Mouse (Mus musculus): Measurements from ENCODE around the gene Ttll1. TPM values are rescaled to one million over a fixed set of nuclear protein-coding genes. Genes with fewer than 3 reads are reported as not detected.

Ttll1 gene
- total and polyA plus RNA-seq, 2 experiments from 2014 or later, result 57.8 to 123 TPM

DNA sequence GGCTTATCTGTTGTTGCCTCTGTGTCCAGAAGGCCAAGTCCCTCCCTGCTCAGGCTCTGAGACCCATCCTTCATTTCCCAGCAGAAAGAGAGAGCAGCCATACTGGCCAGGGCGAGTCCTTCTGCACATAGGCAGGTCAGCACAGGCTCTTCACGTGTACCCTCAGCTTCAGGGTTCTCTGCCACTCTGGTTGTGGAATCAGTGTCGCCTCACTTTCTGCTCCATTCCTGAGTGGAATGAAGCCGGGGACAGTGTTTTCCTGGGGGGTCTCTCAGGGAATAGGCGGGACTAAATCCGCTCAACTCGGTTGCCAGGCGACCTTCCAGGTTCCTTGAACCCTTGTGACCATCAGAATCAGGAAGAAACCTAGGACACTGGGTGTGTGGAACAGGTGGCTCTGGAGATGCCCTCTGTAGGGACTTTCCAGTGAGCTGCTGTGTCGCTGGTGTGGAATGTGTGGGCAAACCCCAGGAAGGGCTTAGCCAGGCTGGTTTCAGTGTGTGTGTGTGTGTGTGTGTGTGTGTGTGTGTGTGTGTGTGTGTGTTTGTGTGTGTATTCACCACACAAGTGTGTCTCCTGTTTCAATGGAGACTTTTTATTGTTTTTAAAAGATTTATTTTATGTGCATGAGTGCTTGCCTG, 31.1 kb upstream of the Ttll1 start:
- no peak overlapping the region for H3K4me3 ChIP-seq (ENCODE audit: low read depth, low read length)

DNA sequence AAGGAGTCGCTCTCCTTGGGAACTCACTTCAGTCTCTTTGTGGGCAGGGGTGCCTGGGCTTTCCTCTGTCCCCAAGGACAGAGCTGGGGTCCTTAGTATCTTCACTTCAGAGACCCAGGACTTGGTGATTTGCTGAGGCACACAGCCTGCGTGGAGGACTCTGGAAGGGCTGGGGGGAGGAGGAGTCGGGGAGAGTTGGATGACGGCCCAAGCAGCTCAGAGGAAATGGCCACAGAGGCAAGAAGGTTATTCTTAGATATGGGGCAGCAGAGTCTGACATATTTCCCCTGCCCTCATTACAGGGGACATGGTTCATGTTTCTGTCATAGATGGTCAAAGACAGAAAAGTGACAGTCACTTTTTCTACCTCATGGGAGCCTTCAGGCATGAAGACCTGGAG, 29.2 kb upstream of the Ttll1 start:
- Histone ChIP-seq H3K4me2 (ENCODE audit: low read depth, low read length, poor library complexity, severe bottlenecking) (no peak overlapping the region), H3K9me3 (ENCODE audit: low read length) (no peaks in the 10 kb centered on the region), H3K27ac (ENCODE audit: low read depth, low read length) (no peak overlapping the region), H3K36me3 (ENCODE audit: insufficient read depth, low read length) (0 out of 2 replicates have a peak, but pooled peaks cover under 1% of the 10 kb centered on the region), H3K27me3 (ENCODE audit: insufficient read depth, low read length) (no peaks in the 10 kb centered on the region), H3K9ac (replicated peaks; ENCODE audit: low read length, poor library complexity, severe bottlenecking) (no peak overlapping the region), H3K4me3 (ENCODE audit: low read depth, low read length) (no peak overlapping the region), H3K4me1 (ENCODE audit: insufficient read depth, low read length) (no peaks in the 10 kb centered on the region)
- no peak for ATAC-seq (ENCODE audit: low FRiP score)
- DNase-seq (ENCODE audit: low spot score), result no peak
- 73% methylated on average over 4 of the region's 4 CpGs for WGBS
- TF ChIP-seq CTCF (IDR thresholded peaks at IDR 0.05), result no peak

More for the DNA sequence above, 31.1 kb upstream of the Ttll1 start:
- H3K27ac ChIP-seq (ENCODE audit: low read depth, low read length), result no peak overlapping the region
- no peak for TF ChIP-seq CTCF (IDR thresholded peaks at IDR 0.05)
- no peaks in the 10 kb centered on the region for H3K4me1 ChIP-seq (ENCODE audit: insufficient read depth, low read length)
- no peak for DNase-seq (ENCODE audit: low spot score)
- H3K9me3 ChIP-seq (ENCODE audit: low read length), result no peaks in the 10 kb centered on the region
- 76% methylated on average over 9 of the region's 9 CpGs for WGBS
- H3K27me3 ChIP-seq (ENCODE audit: insufficient read depth, low read length), result no peaks in the 10 kb centered on the region
- H3K36me3 ChIP-seq (ENCODE audit: insufficient read depth, low read length), result peaks cover 12% of the 10 kb centered on the region; the same call in 1 of the 2 replicates
- ATAC-seq (ENCODE audit: low FRiP score), result no peak
- no peak overlapping the region for H3K9ac ChIP-seq (replicated peaks; ENCODE audit: low read length, poor library complexity, severe bottlenecking)
- H3K4me2 ChIP-seq (ENCODE audit: low read depth, low read length, poor library complexity, severe bottlenecking), result no peak overlapping the region

DNA sequence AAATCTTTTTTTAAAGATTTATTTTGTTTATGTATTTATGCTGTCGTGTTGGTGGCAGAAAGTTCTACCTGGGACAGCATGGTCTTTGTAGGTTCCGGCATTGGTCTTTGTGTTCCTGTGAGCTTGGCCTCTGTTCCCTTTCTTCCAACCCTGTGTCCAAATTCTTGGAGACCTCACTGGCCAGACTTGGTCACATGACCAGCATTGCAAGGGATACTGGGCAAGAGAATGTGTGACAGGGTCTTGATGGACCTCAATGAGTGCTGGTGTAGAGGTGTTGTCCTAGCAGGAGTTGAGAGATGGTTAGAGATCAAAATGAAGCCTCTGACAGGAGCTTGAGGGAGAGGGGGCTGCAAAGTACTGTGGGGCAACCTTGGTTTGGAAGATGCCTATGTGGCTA, 28.2 kb upstream of the Ttll1 start:
- Histone ChIP-seq H3K36me3 (ENCODE audit: insufficient read depth, low read length) (no peaks in the 10 kb centered on the region), H3K4me1 (ENCODE audit: insufficient read depth, low read length) (no peaks in the 10 kb centered on the region), H3K27ac (ENCODE audit: low read depth, low read length) (no peak overlapping the region), H3K27me3 (ENCODE audit: insufficient read depth, low read length) (no peaks in the 10 kb centered on the region), H3K9ac (replicated peaks; ENCODE audit: low read length, poor library complexity, severe bottlenecking) (no peak overlapping the region), H3K9me3 (ENCODE audit: low read length) (no peaks in the 10 kb centered on the region), H3K4me2 (ENCODE audit: low read depth, low read length, poor library complexity, severe bottlenecking) (no peak overlapping the region), H3K4me3 (ENCODE audit: low read depth, low read length) (no peak overlapping the region)
- DNase-seq (ENCODE audit: low spot score) (no peak), ATAC-seq (ENCODE audit: low FRiP score) (no peak)
- TF ChIP-seq CTCF (IDR thresholded peaks at IDR 0.05), result no peak
- WGBS, result 97% methylated on average over 2 of the region's 2 CpGs

DNA sequence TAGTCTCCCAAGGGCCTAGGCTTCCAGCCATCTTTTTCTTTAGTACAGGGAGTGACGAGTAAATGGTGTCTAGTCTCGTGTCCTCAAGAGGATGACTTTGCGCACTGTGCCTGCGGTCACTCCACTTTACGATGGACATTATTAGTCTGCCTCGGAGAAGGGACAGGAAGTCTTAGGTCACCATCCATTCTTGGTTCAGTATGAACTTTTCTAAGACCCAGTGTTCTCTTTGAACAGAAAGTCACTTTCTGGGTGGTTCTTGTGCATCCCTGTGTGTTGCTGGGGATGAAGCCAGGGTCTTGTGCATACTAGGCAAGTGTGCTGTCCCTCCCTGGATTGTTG, 25.2 kb upstream of the Ttll1 start:
- Histone ChIP-seq H3K27ac (ENCODE audit: low read depth, low read length) (no peak overlapping the region), H3K4me1 (ENCODE audit: insufficient read depth, low read length) (no peaks in the 10 kb centered on the region), H3K27me3 (ENCODE audit: insufficient read depth, low read length) (no peaks in the 10 kb centered on the region), H3K9ac (replicated peaks; ENCODE audit: low read length, poor library complexity, severe bottlenecking) (no peak overlapping the region), H3K4me2 (ENCODE audit: low read depth, low read length, poor library complexity, severe bottlenecking) (no peak overlapping the region), H3K36me3 (ENCODE audit: insufficient read depth, low read length) (no peaks in the 10 kb centered on the region), H3K9me3 (ENCODE audit: low read length) (no peaks in the 10 kb centered on the region), H3K4me3 (ENCODE audit: low read depth, low read length) (no peak overlapping the region)
- ATAC-seq (ENCODE audit: low FRiP score) (no peak), DNase-seq (ENCODE audit: low spot score) (no peak)
- WGBS, result 90% methylated on average over 6 of the region's 6 CpGs
- TF ChIP-seq CTCF (IDR thresholded peaks at IDR 0.05), result no peak

DNA sequence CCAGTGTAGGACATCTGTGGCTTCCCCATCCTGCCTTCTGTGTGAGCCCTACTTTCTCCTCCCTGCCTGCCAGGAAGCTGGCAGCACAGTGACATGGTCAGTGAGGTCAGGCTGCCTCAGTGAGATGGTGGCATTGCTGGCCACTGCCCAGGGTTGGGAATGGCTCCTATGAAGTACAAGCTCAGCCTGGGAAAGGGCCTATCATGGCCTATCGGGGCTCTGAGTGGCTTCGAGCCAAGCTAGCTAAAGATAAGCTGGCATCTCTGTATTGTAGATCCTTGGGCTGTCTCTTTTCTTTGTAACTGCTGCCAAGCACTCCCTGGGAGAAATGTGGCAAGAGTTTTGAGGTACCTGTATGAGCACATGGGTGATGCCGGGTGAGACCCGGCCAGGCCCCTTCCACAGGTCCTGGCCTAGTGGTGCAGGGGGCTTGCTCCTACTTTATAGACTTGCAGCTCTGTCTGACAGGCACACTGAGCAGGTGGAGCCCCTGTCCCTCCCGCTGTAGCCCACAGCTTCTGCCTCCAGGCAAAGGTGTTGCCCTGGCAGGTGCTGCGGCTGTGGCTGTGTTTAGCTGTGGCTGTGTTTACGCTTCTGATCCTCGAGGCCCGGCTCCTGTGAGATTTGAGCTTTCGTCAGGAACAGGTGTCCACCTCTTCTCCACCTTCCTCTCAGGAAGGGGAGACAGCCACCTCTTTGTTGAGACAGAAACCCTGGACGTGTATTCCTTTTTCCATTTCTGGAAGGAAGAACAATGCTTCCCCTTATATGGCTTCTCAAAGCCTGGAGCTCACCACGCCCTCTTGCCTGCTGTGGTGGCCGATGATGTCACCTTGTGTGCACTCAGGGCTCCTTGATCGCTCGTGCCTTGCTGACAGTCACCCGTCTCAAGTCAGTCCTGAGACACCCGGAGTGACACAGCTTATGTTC, 24.5 kb upstream of the Ttll1 start:
- Histone ChIP-seq H3K4me3 (ENCODE audit: low read depth, low read length) (no peak overlapping the region), H3K4me1 (ENCODE audit: insufficient read depth, low read length) (no peaks in the 10 kb centered on the region), H3K36me3 (ENCODE audit: insufficient read depth, low read length) (no peaks in the 10 kb centered on the region), H3K27ac (ENCODE audit: low read depth, low read length) (no peak overlapping the region), H3K9ac (replicated peaks; ENCODE audit: low read length, poor library complexity, severe bottlenecking) (no peak overlapping the region), H3K9me3 (ENCODE audit: low read length) (no peaks in the 10 kb centered on the region), H3K4me2 (ENCODE audit: low read depth, low read length, poor library complexity, severe bottlenecking) (no peak overlapping the region), H3K27me3 (ENCODE audit: insufficient read depth, low read length) (no peaks in the 10 kb centered on the region)
- WGBS, result 83% methylated on average over 17 of the region's 17 CpGs
- TF ChIP-seq CTCF (IDR thresholded peaks at IDR 0.05), result no peak
- no peak for DNase-seq (ENCODE audit: low spot score)
- no peak for ATAC-seq (ENCODE audit: low FRiP score)

DNA sequence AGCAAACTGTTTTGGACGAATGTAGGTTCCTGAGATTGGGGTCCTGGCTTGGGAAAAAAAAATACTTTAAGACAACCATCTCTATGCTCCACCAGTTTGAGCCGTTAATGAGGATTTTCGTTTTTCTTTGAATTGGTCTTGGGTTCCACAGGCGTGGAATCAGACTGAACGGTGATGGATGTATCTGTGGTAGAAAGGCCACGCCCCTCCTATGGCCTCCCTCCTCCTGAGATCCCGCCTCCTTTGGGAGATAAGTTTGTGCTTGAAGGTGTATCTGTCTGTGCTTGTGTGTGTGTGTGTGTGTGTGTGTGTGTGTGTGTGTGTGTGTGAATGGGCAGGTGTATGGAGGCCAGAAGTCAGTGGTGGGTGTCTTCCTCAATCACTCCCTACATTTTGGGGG, 21.9 kb upstream of the Ttll1 start:
- WGBS, result 81% methylated on average over 7 of the region's 7 CpGs
- no peaks in the 10 kb centered on the region for H3K9me3 ChIP-seq (ENCODE audit: low read length)
- no peaks in the 10 kb centered on the region for H3K4me1 ChIP-seq (ENCODE audit: insufficient read depth, low read length)
- H3K36me3 ChIP-seq (ENCODE audit: insufficient read depth, low read length), result no peaks in the 10 kb centered on the region
- DNase-seq (ENCODE audit: low spot score) (no peak), ATAC-seq (ENCODE audit: low FRiP score) (no peak)
- peaks cover 6% of the 10 kb centered on the region; the same call in 1 of the 2 replicates for H3K27me3 ChIP-seq (ENCODE audit: insufficient read depth, low read length)
- no peak overlapping the region for H3K27ac ChIP-seq (ENCODE audit: low read depth, low read length)
- H3K4me2 ChIP-seq (ENCODE audit: low read depth, low read length, poor library complexity, severe bottlenecking), result no peak overlapping the region
- no peak overlapping the region for H3K9ac ChIP-seq (replicated peaks; ENCODE audit: low read length, poor library complexity, severe bottlenecking)
- no peak overlapping the region for H3K4me3 ChIP-seq (ENCODE audit: low read depth, low read length)
- TF ChIP-seq CTCF (IDR thresholded peaks at IDR 0.05), result no peak
